19 mouse cellular contexts compared by ENCODE assay signal in genomic region chr15:63400011-63400410, GRCm38 (mm10).
DNase-seq lines count a peak whose midpoint lies in the region.
"Had no signal": no experiment of that assay in that cellular context is flagged by ENCODE, and none has a peak within 500 bp of the region (broad histone marks: within the 10 kb centered on the region; RNA-seq: fewer than 3 reads in every experiment).

No protein-coding gene starts in this region.

- H3K9me3 ChIP-seq in heart, embryonic 10.5 days: no peaks in the 10 kb centered on the region
- H3K9me3 ChIP-seq: forebrain, embryonic 10.5 days; hindbrain, embryonic 12.5 days had no signal

- peak; percentile 6 for DNase-seq in gastrocnemius, postnatal 10 days
- DNase-seq in gastrocnemius, adult 18-20 months (ENCODE audit: low spot score): no peak
- DNase-seq in heart, postnatal 10 days: peak; percentile 7 to 9
- no peak for DNase-seq in heart, embryonic 10.5 days (ENCODE audit: low spot score)
- peak; percentile 28 for DNase-seq in 3T3-L1 (ENCODE audit: low read depth, low spot score)
- DNase-seq in gastrocnemius, postnatal 14 days: peak; percentile 4
- no peak for DNase-seq in layer of hippocampus, adult 9-11 months
- DNase-seq in cerebellum, adult 18-20 months: no peak
- DNase-seq: adrenal gland, postnatal 14 days; cerebellum, adult 11-12 months; cerebellum, adult 9-11 months; cerebellum, postnatal 36 days; kidney, adult 18-20 months had no signal

- no peak overlapping the region for H3K4me3 ChIP-seq in heart, embryonic 10.5 days
- H3K4me3 ChIP-seq: erythroblast, embryonic 14.5 days; forebrain, embryonic 10.5 days; heart, adult 2 months; hindbrain, embryonic 12.5 days had no signal

- H3K27me3 ChIP-seq in heart, embryonic 10.5 days (ENCODE audit: insufficient read depth, poor library complexity, severe bottlenecking): no peaks in the 10 kb centered on the region
- H3K27me3 ChIP-seq: CH12.LX; hindbrain, embryonic 12.5 days; Patski had no signal

- H3K4me1 ChIP-seq in heart, embryonic 10.5 days: no peaks in the 10 kb centered on the region
- H3K4me1 ChIP-seq: hindbrain, embryonic 12.5 days had no signal

- intact Hi-C loops in heart, postnatal 10 days (cut with DNase I): no loop called here
- intact Hi-C loops in gastrocnemius, postnatal 14 days (cut with DNase I; ENCODE audit: low total_unique reads): no loop called here

- H3K36me3 ChIP-seq in heart, embryonic 10.5 days: no peaks in the 10 kb centered on the region
- H3K36me3 ChIP-seq: forebrain, embryonic 10.5 days; hindbrain, embryonic 12.5 days had no signal

- 59% methylated on average over 1 of the region's 1 CpGs for WGBS in heart, embryonic 10.5 days

- H3K27ac ChIP-seq in heart, embryonic 10.5 days: no peak overlapping the region
- H3K27ac ChIP-seq: forebrain, embryonic 10.5 days; heart, adult 2 months; hindbrain, embryonic 12.5 days had no signal

Comparison
In these comparisons a context has a peak if more than half of its experiments do, and no peak if none do; other contexts are left out.
1. DNase-seq: peak in gastrocnemius, postnatal 10 days (single experiment), heart, postnatal 10 days (2 of 2), 3T3-L1 (single experiment) and gastrocnemius, postnatal 14 days (single experiment); none in gastrocnemius, adult 18-20 months (single experiment), heart, embryonic 10.5 days (single experiment), layer of hippocampus, adult 9-11 months (single experiment) and cerebellum, adult 18-20 months (0 of 2).